Mouse (Mus musculus): ENCODE results near the gene Chst3. TPM values are rescaled to one million over a fixed set of nuclear protein-coding genes. Genes with fewer than 3 reads are reported as not detected.
"Not testable (repeated sequence)": the region's sequence is repeated elsewhere in the genome, so short reads cannot be mapped to it uniquely, and the experiment has no call there.

Gene Chst3
- total and polyA plus RNA-seq, 2 experiments from 2014 or later: 0.89 to 7.2 TPM

DNA sequence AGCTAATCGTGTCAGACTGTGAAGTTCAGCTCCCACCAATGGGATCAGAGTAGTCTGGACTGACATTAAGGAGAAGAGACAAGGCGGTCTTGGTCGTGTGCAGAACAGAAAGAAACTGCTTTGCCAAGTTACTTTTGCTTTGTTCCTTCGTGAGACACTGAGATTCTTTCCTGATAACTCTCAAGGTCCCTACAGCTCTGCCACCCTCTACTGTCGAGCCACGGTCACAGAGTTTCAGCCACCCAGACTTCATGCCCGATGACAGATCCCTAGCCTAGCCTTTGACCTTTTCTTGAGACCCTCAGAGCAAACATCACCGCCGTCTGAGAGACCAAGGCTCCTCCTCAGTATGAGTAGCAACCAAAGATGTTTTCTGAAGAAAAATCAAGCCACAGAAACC lies 14.9 kb upstream of the Chst3 start:
- Histone ChIP-seq H3K27me3 (ENCODE audit: insufficient read depth, low read length) (no peaks in the 10 kb centered on the region), H3K9ac (replicated peaks; ENCODE audit: low read length) (no peak overlapping the region), H3K36me3 (ENCODE audit: insufficient read depth, low read length) (no peaks in the 10 kb centered on the region), H3K27ac (no peak overlapping the region), H3K9me3 (ENCODE audit: low read length) (no peaks in the 10 kb centered on the region), H3K4me2 (ENCODE audit: low read depth, low read length) (no peak overlapping the region), H3K4me3 (ENCODE audit: low read length) (no peak overlapping the region), H3K4me1 (ENCODE audit: insufficient read depth, low read length) (no peaks in the 10 kb centered on the region)
- no peak for TF ChIP-seq CTCF (IDR thresholded peaks at IDR 0.05; ENCODE audit: low read depth)
- DNase-seq (ENCODE audit: low spot score) (no peak), ATAC-seq (no peak)
- WGBS: 71% methylated on average over 9 of the region's 9 CpGs

DNA sequence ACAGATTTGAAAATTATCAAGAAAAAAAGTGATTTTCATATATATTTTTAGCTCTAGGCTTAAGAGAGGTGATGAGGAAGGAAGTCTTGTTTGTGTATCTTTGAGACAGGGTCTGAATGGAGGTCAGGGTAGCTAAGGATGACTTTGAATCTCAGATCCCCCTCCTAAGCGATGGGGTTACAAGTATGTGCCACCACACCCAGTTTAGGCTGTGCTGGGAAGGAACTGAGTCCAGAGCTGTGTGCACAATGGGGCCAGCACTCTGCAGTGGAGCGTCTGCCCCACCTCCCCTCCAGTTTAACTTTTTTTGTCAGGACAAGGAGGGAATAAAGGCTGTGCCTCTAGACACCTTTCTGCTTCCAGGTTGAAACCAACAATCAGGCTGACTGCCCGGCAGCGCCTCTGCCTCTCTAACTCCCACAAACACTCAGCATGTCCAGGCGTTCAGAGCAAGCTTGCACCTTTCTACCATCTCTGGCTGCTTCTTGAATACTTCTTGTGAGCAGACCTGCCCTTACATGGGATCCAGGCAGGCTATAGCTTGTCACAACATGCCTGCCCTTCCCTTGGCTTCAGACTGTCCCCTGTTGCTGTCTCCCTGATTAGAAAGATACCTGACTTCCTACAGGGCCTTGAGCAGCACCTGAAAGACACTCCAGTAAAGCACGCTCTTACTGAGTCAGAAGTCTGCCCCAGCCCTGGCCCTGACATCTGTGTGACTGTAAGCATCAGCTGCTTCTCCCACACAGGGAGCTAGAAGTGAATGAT lies 11.4 kb upstream of the Chst3 start:
- Histone ChIP-seq H3K27ac (no peak overlapping the region), H3K36me3 (ENCODE audit: insufficient read depth, low read length) (no peaks in the 10 kb centered on the region), H3K9ac (replicated peaks; ENCODE audit: low read length) (no peak overlapping the region), H3K4me2 (ENCODE audit: low read depth, low read length) (no peak overlapping the region), H3K4me3 (ENCODE audit: low read length) (no peak overlapping the region), H3K9me3 (ENCODE audit: low read length) (no peaks in the 10 kb centered on the region), H3K27me3 (ENCODE audit: insufficient read depth, low read length) (no peaks in the 10 kb centered on the region), H3K4me1 (ENCODE audit: insufficient read depth, low read length) (no peaks in the 10 kb centered on the region)
- no peak for TF ChIP-seq CTCF (IDR thresholded peaks at IDR 0.05; ENCODE audit: low read depth)
- WGBS: 80% methylated on average over 6 of the region's 6 CpGs
- DNase-seq (ENCODE audit: low spot score) (no peak), ATAC-seq (no peak)

DNA sequence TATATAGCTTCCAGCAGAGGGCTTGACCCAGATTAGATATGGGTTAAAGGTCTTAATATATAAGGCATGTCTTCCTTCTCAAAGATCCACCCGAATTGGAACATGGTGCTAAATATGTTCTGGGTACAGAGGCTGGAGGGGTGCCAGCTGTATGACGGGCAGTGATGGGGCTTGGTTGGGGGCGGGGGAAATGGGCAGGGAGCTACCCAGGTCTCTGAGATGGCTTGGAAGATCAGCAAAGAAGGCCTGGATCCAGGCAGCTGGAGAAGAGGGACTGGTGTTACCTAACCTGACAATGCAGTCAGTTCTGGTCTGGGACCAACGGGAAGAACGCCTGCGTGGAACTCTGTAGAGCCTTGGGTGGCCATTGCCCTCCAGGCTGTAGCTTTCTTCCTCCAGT lies 10.1 kb upstream of the Chst3 start:
- ATAC-seq (no peak), DNase-seq (ENCODE audit: low spot score) (no peak)
- H3K4me3 ChIP-seq (ENCODE audit: low read length): no peak overlapping the region
- H3K4me2 ChIP-seq (ENCODE audit: low read depth, low read length): no peak overlapping the region
- H3K9me3 ChIP-seq (ENCODE audit: low read length): no peaks in the 10 kb centered on the region
- no peaks in the 10 kb centered on the region for H3K27me3 ChIP-seq (ENCODE audit: insufficient read depth, low read length)
- no peak overlapping the region for H3K9ac ChIP-seq (replicated peaks; ENCODE audit: low read length)
- TF ChIP-seq CTCF (IDR thresholded peaks at IDR 0.05; ENCODE audit: low read depth): no peak
- 86% methylated on average over 6 of the region's 6 CpGs for WGBS
- no peaks in the 10 kb centered on the region for H3K36me3 ChIP-seq (ENCODE audit: insufficient read depth, low read length)
- H3K4me1 ChIP-seq (ENCODE audit: insufficient read depth, low read length): no peaks in the 10 kb centered on the region
- no peak overlapping the region for H3K27ac ChIP-seq

DNA sequence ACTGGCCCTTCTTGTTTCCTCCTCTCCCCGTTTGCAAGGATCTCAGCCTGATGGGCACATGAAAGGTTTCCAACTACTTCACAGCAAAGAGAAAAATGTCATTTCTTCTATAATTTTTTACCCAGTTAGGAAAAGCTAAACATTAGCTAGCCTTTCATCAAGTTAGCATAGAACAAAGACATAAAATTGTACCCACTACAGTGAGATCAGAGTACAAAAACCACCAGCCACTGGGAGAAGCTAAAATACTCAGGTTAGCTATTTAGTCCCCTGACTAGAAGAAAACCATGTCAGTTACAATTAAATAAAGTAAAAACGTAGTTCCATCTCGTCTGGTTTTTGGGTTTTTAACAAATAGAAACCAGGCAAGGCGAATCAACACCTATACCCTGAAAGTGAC lies 8.6 kb upstream of the Chst3 start:
- Histone ChIP-seq H3K36me3 (ENCODE audit: insufficient read depth, low read length) (no peaks in the 10 kb centered on the region), H3K4me2 (ENCODE audit: low read depth, low read length) (no peak overlapping the region), H3K9me3 (ENCODE audit: low read length) (no peaks in the 10 kb centered on the region), H3K4me3 (ENCODE audit: low read length) (no peak overlapping the region), H3K9ac (replicated peaks; ENCODE audit: low read length) (no peak overlapping the region), H3K27me3 (ENCODE audit: insufficient read depth, low read length) (no peaks in the 10 kb centered on the region), H3K27ac (no peak overlapping the region), H3K4me1 (ENCODE audit: insufficient read depth, low read length) (no peaks in the 10 kb centered on the region)
- WGBS: 76% methylated on average over 4 of the region's 4 CpGs
- no peak for TF ChIP-seq CTCF (IDR thresholded peaks at IDR 0.05; ENCODE audit: low read depth)
- ATAC-seq (no peak), DNase-seq (ENCODE audit: low spot score) (no peak)

DNA sequence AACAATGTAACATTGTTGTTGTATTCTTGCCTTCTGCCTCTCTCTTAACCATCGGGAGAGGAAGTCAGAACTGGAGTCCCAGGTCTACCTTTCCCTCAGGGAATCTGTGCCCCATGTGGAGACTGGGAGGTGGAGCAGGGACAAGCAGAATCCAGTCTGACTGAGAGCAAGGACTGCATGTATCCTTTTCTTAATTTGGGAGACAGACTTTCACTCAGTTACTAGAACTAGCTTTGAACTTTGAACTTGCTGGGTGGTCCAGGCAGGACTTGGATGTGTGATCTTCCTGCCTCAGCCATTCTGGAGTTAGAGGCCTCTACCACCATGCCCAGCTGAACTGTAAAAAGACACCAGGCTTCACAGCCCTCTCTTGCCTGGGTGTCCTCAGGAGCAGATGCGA lies 5.5 kb upstream of the Chst3 start:
- H3K9me3 ChIP-seq (ENCODE audit: low read length): no peaks in the 10 kb centered on the region
- H3K27ac ChIP-seq: no peak overlapping the region
- DNase-seq (ENCODE audit: low spot score): no peak
- no peaks in the 10 kb centered on the region; the same call in 1 of the 2 replicates for H3K27me3 ChIP-seq (ENCODE audit: insufficient read depth, low read length)
- no peak for ATAC-seq
- no peak overlapping the region for H3K9ac ChIP-seq (replicated peaks; ENCODE audit: low read length)
- no peak for TF ChIP-seq CTCF (IDR thresholded peaks at IDR 0.05; ENCODE audit: low read depth)
- WGBS: 84% methylated on average over 2 of the region's 2 CpGs
- no peaks in the 10 kb centered on the region for H3K36me3 ChIP-seq (ENCODE audit: insufficient read depth, low read length)
- H3K4me1 ChIP-seq (ENCODE audit: insufficient read depth, low read length): no peaks in the 10 kb centered on the region
- H3K4me2 ChIP-seq (ENCODE audit: low read depth, low read length): no peak overlapping the region
- H3K4me3 ChIP-seq (ENCODE audit: low read length): no peak overlapping the region

DNA sequence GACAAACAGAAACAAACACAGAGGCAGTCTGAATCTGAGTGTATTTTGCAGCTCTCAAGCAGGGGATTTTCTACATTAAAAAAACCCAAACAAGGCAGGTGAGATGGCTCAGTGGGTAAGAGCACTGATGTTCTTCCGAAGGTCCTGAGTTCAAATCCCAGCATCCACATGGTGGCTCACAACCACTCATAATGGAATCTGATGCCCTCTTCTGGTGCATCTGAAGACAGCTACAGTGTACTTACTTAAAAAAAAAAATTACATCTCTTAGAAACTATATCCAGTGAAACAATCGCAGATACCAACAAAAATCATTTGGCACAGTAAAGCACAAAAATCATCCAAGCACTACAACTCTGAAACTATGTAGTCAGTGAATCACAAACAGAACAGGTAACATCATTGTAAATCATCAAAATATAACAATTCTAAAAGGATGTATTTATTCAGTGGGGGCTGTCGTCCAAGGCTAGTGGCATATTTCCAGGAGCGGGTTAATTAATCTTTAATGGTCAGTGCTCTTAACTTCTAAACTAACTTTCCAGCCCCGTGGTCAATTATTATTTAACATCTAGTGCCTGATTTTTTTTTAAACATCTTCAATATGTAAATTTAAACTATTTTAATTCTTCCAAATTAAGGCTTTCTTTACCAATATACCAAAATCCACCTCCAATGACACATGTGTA lies 2.7 kb upstream of the Chst3 start:
- WGBS: 88% methylated on average over 5 of the region's 5 CpGs
- not testable (repeated sequence) for H3K4me2 ChIP-seq (ENCODE audit: low read depth, low read length); ATAC-seq; H3K36me3 ChIP-seq (ENCODE audit: insufficient read depth, low read length); DNase-seq (ENCODE audit: low spot score); H3K9me3 ChIP-seq (ENCODE audit: low read length); H3K9ac ChIP-seq (replicated peaks; ENCODE audit: low read length); H3K27ac ChIP-seq; H3K27me3 ChIP-seq (ENCODE audit: insufficient read depth, low read length); H3K4me3 ChIP-seq (ENCODE audit: low read length); H3K4me1 ChIP-seq (ENCODE audit: insufficient read depth, low read length)

DNA sequence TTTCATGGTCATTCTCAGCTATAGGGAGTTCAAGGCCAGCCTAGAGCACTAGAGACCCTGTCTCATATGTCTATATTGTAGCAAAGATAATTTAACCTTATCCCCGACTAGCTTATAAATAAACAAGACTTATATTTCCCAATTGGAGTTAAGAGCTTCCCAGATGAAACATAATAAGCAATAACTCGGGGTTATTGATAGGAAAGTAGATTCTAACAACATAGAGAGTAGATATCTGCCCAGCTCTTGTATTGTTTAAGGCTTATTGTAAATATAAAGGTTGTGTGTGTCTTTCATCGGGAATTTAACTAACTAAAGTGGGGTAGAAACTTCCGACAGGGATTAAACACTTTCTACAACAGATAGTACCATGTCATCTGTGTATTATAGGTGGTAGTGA lies 1.5 kb upstream of the Chst3 start:
- Histone ChIP-seq H3K4me1 (ENCODE audit: insufficient read depth, low read length) (peaks cover 4% of the 10 kb centered on the region; the same call in 1 of the 2 replicates), H3K27ac (no peak overlapping the region), H3K4me3 (ENCODE audit: low read length) (no peak overlapping the region), H3K4me2 (ENCODE audit: low read depth, low read length) (no peak overlapping the region), H3K36me3 (ENCODE audit: insufficient read depth, low read length) (no peaks in the 10 kb centered on the region), H3K9me3 (ENCODE audit: low read length) (no peaks in the 10 kb centered on the region), H3K9ac (replicated peaks; ENCODE audit: low read length) (no peak overlapping the region), H3K27me3 (ENCODE audit: insufficient read depth, low read length) (peaks cover 8% of the 10 kb centered on the region)
- ATAC-seq (no peak), DNase-seq (ENCODE audit: low spot score) (no peak)
- TF ChIP-seq CTCF (IDR thresholded peaks at IDR 0.05; ENCODE audit: low read depth): no peak
- WGBS: 90% methylated on average over 4 of the region's 4 CpGs
